Mouse (Mus musculus): Measurements from ENCODE around the gene Ifih1. TPM values are rescaled to one million over a fixed set of nuclear protein-coding genes. Genes with fewer than 3 reads are reported as not detected.

Gene Ifih1
- 5.5 and 6.2 TPM in 2 replicates for polyA plus RNA-seq (2015; fragmentation: Nextera tagmentation; extraction: Ambion mirVana)

DNA sequence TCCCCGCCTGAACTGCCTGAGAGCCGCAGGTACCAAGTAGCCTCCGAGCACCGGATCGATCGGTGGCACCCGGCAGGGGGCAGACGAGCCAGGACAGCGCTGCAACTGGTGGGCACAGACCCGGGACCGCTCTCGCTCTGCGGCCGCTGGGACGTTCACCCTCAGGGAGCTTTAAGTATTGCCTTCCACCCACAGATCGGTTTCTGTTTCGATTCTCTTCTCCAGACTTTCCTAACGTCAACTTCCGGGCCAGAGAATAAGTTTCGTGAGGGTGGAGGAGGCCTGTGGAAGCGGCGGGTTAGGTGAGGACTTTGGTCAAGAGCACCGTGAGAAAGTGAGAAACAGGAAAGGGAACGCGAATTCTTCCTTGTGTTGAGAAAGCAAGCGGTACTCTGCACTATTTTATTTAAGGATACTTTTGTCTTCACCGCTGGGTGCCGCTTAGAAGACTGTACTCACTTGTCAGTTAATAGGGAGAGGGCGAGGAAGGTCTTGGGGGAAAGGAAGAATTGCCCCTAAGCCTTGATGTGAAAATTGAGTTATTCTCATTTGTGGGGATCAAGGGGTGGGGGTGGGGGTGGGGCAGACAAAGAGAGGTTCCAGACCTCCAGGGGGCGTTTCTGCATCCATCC is at the start of gene Ifih1:
Ifih1 (minus strand) TSS at position 242 of the 632 bp plus-strand sequence.
- peak within 1 kb of the TSS; percentile 56 for H3K4me3 ChIP-seq (replicated peaks; ENCODE audit: low read depth, low read length)
- H3K4me1 ChIP-seq (replicated peaks; ENCODE audit: insufficient read depth, low read length) = no peaks in the 10 kb centered on the region
- H3K27me3 ChIP-seq (ENCODE audit: insufficient read depth, low read length) = no peaks in the 10 kb centered on the region
- peak within 1 kb of the TSS; percentile 70 for H3K9ac ChIP-seq (ENCODE audit: low read depth, low read length)
- WGBS = 0% methylated on average over 30 of the region's 30 CpGs
- peak within 1 kb of the TSS; percentile 78 for H3K27ac ChIP-seq
- peak within 1 kb of the TSS; percentile 62 for H3K4me2 ChIP-seq (ENCODE audit: low read length)
- peak; percentile 67 for TF ChIP-seq CTCF (IDR thresholded peaks at IDR 0.05; ENCODE audit: low read depth)
- no peaks in the 10 kb centered on the region for H3K36me3 ChIP-seq (ENCODE audit: insufficient read depth, low read length)
- ATAC-seq (replicated peaks; ENCODE audit: low FRiP score, low read depth) = peak; percentile 88
- DNase-seq (ENCODE audit: low spot score) = peak; percentile 89
- no peaks in the 10 kb centered on the region for H3K9me3 ChIP-seq (replicated peaks; ENCODE audit: low read length)

DNA sequence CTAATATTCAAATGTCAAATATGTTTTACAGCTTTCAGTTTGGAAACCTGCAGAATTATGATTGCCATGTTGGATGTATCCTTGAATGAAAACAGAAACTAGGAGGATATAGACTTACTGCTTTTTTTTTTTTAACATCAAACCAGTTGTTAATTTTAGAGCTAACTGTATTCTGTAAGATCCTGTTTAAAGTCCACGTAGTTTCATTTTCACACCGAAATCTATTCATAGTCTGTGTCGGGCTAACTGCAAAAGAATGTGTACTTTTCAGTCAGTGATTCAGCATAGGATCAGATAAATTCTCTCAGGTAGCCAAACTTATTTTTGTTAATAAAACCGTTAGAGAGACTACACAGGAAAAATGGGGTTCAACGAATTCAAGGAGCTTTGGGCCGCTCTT is 39.9 kb upstream of the Ifih1 start:
- ATAC-seq (replicated peaks; ENCODE audit: low FRiP score, low read depth) = no peak
- H3K9ac ChIP-seq (ENCODE audit: low read depth, low read length) = no peak overlapping the region
- no peaks in the 10 kb centered on the region for H3K9me3 ChIP-seq (replicated peaks; ENCODE audit: low read length)
- no peaks in the 10 kb centered on the region for H3K4me1 ChIP-seq (replicated peaks; ENCODE audit: insufficient read depth, low read length)
- H3K4me2 ChIP-seq (ENCODE audit: low read length) = no peak overlapping the region
- no peak for DNase-seq (ENCODE audit: low spot score)
- WGBS = 85% methylated on average over 6 of the region's 6 CpGs
- no peak overlapping the region for H3K4me3 ChIP-seq (replicated peaks; ENCODE audit: low read depth, low read length)
- H3K27ac ChIP-seq = no peak overlapping the region
- H3K36me3 ChIP-seq (ENCODE audit: insufficient read depth, low read length) = no peaks in the 10 kb centered on the region
- no peak for TF ChIP-seq CTCF (IDR thresholded peaks at IDR 0.05; ENCODE audit: low read depth)
- H3K27me3 ChIP-seq (ENCODE audit: insufficient read depth, low read length) = no peaks in the 10 kb centered on the region

DNA sequence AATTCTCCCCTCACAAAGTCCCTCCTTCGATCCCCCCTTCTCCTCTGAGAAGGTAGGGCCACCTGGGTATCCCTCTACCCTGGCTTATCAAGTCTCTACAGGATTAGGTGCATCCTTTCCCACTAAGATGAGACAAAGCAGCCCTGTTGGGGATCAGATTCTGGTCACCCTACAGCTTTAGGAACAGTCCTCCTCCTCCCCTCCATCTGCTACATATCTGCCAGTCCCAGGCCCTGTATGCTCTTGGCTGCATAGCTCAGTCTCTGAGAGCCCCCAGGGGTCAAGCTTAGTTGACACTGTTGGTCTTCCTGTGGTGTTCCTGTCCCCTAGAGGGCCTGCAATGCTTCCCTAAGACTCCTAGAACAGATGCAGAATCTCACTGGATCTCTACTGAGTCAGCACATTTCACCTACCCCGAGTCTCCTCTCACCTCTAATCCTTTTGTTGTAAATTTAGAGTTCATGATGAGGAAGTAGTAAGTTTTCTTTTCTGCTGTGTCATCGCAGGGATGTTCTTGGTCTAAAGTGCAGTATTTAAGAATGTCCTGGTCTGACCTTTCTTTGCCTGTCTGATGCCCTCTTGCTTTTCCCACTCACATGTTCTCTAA is 39.0 kb upstream of the Ifih1 start:
- no peaks in the 10 kb centered on the region for H3K27me3 ChIP-seq (ENCODE audit: insufficient read depth, low read length)
- H3K4me1 ChIP-seq (replicated peaks; ENCODE audit: insufficient read depth, low read length) = no peaks in the 10 kb centered on the region
- H3K9me3 ChIP-seq (replicated peaks; ENCODE audit: low read length) = no peaks in the 10 kb centered on the region
- H3K9ac ChIP-seq (ENCODE audit: low read depth, low read length) = no peak overlapping the region
- H3K4me2 ChIP-seq (ENCODE audit: low read length) = no peak overlapping the region
- no peak overlapping the region for H3K27ac ChIP-seq
- H3K4me3 ChIP-seq (replicated peaks; ENCODE audit: low read depth, low read length) = no peak overlapping the region
- H3K36me3 ChIP-seq (ENCODE audit: insufficient read depth, low read length) = no peaks in the 10 kb centered on the region
- WGBS = 51% methylated on average over 3 of the region's 3 CpGs
- ATAC-seq (replicated peaks; ENCODE audit: low FRiP score, low read depth) (no peak; the same call in 1 of the 2 replicates), DNase-seq (ENCODE audit: low spot score) (peak; percentile 7)
- TF ChIP-seq CTCF (IDR thresholded peaks at IDR 0.05; ENCODE audit: low read depth) = no peak

DNA sequence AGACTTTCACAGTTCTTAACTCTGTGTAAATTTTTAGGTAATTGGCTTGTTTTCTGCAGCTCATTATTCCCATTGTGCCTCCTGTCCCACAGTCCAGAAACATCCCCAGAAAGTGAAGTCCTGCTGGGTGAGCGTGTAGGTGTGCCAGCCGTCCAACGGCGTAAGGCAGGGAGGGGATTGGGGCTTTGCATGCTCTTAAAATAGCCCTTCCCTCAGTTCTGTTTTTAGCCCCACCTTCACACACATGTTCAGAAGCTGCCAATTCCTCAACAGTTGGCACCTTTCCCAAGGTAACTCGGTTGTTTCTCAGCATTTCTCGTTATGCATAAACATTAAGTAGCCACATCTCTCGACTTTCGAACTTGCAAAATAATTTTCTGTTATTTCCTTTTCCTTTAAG is 35.6 kb upstream of the Ifih1 start:
- TF ChIP-seq CTCF (IDR thresholded peaks at IDR 0.05; ENCODE audit: low read depth) = no peak

DNA sequence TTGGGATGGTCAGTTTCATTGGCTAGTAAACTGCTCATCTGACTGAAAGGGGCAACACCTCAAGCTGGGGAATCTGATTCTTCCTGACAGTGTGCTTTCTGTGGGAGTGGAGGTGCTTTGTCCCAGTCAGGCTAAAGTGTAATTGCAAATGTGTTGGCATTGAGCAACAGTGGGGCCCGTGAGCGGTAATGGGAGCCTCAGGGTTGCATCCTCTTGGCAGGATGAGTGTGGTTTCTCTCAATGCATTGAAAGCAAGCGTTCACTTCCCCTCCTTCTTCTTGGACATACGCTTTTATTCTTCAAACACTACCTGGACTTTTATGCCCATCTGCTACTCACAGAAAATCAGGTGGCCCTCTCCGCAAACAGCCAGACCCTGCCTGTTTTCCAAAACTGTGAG is 26.7 kb upstream of the Ifih1 start:
- Histone ChIP-seq H3K4me3 (replicated peaks; ENCODE audit: low read depth, low read length) (no peak overlapping the region), H3K27me3 (ENCODE audit: insufficient read depth, low read length) (no peaks in the 10 kb centered on the region), H3K9me3 (replicated peaks; ENCODE audit: low read length) (no peaks in the 10 kb centered on the region), H3K4me2 (ENCODE audit: low read length) (no peak overlapping the region), H3K27ac (no peak overlapping the region), H3K9ac (ENCODE audit: low read depth, low read length) (no peak overlapping the region), H3K4me1 (replicated peaks; ENCODE audit: insufficient read depth, low read length) (no peaks in the 10 kb centered on the region), H3K36me3 (ENCODE audit: insufficient read depth, low read length) (no peaks in the 10 kb centered on the region)
- TF ChIP-seq CTCF (IDR thresholded peaks at IDR 0.05; ENCODE audit: low read depth) = no peak
- DNase-seq (ENCODE audit: low spot score) (no peak), ATAC-seq (replicated peaks; ENCODE audit: low FRiP score, low read depth) (no peak)
- WGBS = 87% methylated on average over 5 of the region's 5 CpGs

More for the DNA sequence above, 35.6 kb upstream of the Ifih1 start:
- DNase-seq (ENCODE audit: low spot score) = no peak
- H3K4me1 ChIP-seq (replicated peaks; ENCODE audit: insufficient read depth, low read length) = no peaks in the 10 kb centered on the region
- WGBS = 76% methylated on average over 8 of the region's 8 CpGs
- H3K4me2 ChIP-seq (ENCODE audit: low read length) = no peak overlapping the region
- H3K9me3 ChIP-seq (replicated peaks; ENCODE audit: low read length) = no peaks in the 10 kb centered on the region
- no peak overlapping the region for H3K4me3 ChIP-seq (replicated peaks; ENCODE audit: low read depth, low read length)
- no peaks in the 10 kb centered on the region for H3K36me3 ChIP-seq (ENCODE audit: insufficient read depth, low read length)
- no peak overlapping the region for H3K27ac ChIP-seq
- H3K27me3 ChIP-seq (ENCODE audit: insufficient read depth, low read length) = no peaks in the 10 kb centered on the region
- H3K9ac ChIP-seq (ENCODE audit: low read depth, low read length) = no peak overlapping the region
- no peak for ATAC-seq (replicated peaks; ENCODE audit: low FRiP score, low read depth)

DNA sequence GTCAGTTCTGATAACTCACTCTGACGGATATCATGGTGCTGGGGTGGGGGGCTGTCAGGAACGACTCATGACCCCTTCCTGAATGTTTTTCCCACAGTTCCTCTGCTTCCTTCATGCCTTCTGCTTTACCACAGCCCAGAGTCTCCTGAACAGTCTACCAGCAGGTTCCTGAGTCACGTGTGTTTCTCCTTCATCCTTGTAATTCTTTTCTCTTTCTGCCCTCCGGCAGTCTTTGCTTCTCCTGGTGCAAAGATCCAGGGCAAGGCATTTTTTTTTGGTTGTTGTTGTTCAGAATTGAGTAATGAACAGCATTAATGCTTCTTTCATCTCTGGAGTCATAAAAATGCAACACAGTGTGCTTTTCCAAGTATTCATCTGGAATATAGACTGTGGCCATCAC is 24.7 kb upstream of the Ifih1 start:
- ATAC-seq (replicated peaks; ENCODE audit: low FRiP score, low read depth) (no peak), DNase-seq (ENCODE audit: low spot score) (no peak)
- Histone ChIP-seq H3K36me3 (ENCODE audit: insufficient read depth, low read length) (no peaks in the 10 kb centered on the region), H3K4me2 (ENCODE audit: low read length) (no peak overlapping the region), H3K27me3 (ENCODE audit: insufficient read depth, low read length) (no peaks in the 10 kb centered on the region), H3K9me3 (replicated peaks; ENCODE audit: low read length) (no peaks in the 10 kb centered on the region), H3K4me3 (replicated peaks; ENCODE audit: low read depth, low read length) (no peak overlapping the region), H3K9ac (ENCODE audit: low read depth, low read length) (no peak overlapping the region), H3K4me1 (replicated peaks; ENCODE audit: insufficient read depth, low read length) (no peaks in the 10 kb centered on the region), H3K27ac (no peak overlapping the region)
- TF ChIP-seq CTCF (IDR thresholded peaks at IDR 0.05; ENCODE audit: low read depth) = no peak
- WGBS = 83% methylated on average over 4 of the region's 4 CpGs
